Mouse (Mus musculus) embryo, embryonic 11 days (tissue): ENCODE measurements around the gene Cdc42ep4.
A peak's percentile ranks its signal among the peaks of the same experiment; 100 is the strongest.

ENCODE experiments used
- DNase-seq: peaks from one replicate; pipeline ENCODE4 v3.0.0-alpha.2; 2015

Cdc42ep4 gene

DNA sequence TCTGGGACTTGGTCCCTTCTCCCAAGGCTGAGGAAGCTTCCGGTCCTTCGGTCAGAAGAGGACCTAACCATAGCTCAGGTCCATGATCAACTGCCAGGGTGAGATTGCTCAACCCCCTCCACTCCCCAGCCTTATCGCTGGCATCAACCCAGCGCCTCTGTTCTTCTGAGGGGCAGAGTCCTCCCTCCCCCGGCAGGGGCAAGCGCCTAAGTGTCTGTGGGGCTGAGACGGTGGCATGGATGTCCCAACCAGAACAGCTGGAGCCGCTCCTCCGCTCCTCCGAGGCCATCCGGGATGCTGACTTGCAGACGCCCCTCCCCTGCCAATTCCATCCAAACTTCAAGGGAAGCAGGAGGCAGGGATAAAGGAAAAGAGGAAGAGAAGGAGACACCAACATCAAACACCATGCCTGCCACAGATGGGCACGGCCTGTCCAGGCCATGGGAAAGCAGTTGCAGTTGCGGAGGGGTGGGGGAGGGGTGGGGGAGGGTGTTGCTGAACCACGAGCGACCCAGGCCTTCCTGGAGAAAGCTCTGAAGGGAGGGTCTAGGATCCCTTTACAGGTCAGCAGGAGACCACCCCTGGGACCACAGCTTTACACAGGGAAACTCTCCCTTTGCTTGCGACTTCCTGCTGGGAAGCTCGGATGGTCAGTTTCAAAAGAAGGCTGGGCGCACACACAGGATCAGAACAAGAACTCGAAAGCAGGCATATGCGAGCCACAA, 2.7 kb downstream of the Cdc42ep4 start:
- peak; percentile 67 for DNase-seq

DNA sequence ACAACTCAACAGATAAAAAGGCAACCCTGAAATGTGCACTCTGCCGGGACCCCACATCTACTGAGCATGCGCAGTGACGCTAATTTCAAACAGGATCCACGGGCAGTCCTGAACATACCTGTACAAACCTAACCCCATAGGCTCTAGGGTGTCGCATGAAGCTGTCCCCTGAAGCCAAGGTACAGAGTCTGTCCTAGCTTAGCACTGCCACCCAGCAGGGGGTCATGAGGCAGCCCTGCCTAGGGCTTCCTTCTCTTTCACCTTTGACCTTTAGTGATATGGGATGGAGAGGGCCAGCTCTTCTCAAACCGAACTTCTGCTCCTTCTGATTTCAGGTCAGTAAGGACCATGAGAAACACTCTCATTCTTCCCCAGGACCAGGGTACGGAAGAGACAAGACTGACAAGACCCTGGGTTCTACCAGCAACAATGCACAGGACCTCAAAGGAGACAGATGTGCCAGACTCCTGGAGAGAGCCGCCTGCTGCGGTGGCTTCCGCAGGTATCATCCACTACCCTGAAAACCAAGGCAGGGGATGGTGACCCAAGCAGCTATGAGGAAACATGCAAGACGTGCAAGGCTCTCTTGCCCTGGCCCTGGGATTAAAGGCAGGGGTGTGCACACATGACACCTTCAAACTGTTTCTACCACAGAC, 3.8 kb downstream of the Cdc42ep4 start:
- DNase-seq, result no peak

GRCm38 (mm10) chr11:113747056-113747455, 4.6 kb downstream of the Cdc42ep4 start:
- peak; percentile 71 for DNase-seq

DNA sequence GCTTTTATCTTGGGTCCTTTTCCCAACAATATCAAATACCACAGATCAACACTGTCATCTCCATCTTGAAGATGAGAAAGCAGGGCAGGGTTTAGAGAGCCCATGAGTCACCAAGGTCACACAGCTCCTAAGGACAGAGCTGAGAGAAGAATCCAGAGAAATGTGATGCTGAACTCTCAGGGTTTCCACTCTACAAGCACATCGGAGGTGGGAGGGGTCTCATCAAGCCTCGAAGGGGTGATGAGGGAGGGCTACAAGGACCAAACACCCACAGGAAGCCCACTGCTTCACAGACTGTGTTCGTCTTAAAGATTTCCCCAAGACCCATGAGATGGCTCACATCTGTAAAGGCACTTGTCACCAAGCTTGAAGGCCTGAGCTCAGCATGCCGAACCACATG, 5.7 kb downstream of the Cdc42ep4 start:
- no peak for DNase-seq

DNA sequence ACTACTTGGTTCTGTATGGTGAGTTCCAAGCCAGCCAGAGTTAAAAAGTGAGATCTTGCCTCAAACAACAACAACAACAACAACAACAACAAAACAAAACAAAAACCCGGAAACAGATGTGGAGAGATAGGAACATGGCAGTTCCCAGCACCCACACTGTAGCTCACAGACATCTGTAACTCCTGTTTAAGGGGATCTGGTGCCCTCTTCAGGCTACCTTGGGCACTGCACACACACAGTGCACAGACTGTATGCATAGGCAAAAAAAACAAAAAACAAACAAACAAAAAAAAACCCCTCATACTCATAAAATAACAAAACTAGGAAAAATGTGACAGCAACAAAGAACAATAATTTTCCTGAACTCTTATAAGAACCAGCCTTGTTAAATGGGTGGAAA, 8.7 kb downstream of the Cdc42ep4 start:
- no peak for DNase-seq

DNA sequence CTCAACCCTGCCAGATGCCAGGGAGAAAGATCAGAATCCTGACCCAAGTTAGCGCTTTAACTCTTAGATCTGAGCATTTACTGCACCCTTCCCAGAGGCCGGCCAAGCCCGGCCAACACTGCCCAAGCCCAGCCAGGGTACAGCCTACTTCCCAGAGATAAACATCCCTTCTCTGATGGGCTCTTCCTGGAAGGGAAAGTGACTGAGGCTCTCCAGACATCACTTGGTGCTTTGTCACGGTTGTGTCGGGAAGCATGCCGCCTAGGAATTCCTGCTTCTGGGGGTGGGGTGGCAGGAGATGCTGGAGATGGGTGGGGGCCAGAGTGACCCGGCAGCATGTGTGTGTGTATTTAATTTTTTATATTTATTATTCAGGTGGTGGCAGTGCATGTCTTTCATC, 11.6 kb downstream of the Cdc42ep4 start:
- no peak for DNase-seq

DNA sequence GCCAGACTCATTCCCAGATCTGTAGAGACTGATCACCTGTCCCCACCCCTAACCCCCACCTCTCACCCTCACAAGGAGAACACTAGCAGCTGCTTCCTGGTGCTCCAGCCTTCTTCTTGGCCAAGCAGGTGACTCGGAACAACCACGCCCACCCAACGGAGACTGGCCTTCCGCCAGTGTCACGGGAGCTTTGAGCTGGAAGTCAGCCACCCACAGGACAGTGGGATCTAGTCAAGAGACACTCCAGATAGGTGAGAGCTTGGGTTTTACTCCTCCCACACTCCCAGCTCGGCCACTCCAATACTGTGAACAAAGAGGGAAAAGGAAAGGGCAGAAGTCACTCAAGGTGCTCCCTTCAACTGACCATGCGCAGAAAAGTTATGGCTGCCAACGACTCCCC, 12.5 kb downstream of the Cdc42ep4 start:
- no peak for DNase-seq

GRCm38 (mm10) chr11:113737912-113738311, 13.8 kb downstream of the Cdc42ep4 start:
- no peak for DNase-seq

DNA sequence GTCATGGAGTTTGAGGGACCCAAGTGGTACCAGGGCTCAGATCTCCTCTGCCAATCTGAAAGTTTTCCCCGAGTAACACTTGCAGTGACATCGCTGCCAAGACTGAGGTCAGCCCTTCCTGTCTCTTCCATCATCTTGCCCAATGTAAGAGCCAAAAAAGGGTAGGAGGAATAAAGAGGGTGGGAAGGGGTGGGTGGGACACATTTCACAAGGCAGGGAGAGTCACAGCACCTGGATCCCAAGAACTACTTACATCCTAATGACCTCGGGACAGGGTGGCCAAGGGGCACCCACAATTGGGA, 14.2 kb downstream of the Cdc42ep4 start:
- DNase-seq, result no peak

GRCm38 (mm10) chr11:113736848-113737552, 14.7 kb downstream of the Cdc42ep4 start:
- no peak for DNase-seq

DNA sequence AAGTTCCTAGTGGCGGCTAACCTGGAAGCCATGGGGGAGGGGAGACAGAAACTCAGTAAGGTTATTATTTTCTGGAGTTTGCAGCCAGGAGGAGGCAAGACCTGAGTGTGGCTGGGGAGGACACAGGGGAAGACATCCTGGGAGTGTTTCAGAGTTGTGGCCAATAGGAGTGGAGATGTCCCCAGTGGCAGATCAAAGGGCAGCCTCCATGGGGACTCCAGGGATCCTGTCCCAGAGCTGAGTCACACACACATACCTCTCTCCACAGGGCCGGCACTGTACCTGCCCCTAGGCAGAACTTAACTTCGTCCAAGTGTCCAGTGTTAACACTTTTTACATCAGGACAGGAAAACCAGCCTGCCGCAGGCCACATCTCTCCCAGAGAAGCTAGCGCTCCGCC, 16.5 kb downstream of the Cdc42ep4 start:
- DNase-seq, result no peak

DNA sequence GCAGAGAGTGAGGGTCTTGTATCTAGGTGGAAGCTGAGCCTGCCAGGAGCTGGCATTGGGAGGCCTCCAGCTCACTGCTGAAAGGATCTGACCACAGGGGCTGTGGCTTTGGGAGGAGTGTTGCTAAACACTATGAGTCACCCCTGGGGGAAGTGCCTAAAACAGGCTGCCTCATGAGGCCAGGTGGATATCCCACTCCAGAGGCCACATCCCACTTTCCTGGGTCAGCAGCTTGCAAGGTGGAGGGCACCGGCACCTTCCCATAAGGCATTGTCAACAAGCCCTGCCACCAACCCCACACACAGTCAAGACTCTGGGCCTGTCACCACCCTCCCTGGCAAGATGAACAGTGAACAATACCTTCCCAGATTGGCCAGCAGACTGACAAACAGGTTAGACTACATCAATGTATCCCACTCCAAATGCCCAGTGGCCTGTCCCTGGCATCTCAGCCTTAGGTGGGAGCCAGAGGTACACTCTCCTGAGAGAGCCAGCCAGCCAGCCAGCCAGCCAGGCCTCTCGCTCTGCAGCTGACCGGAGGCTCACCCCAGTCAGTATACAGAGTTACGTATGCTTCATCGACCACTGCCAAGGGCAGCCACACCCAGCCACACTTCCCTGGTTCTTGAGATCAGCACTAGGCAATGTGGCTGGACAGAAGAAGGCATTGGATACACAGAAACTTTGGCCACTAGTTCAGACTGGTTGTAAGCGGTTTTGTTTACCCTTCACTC, 17.9 kb downstream of the Cdc42ep4 start:
- no peak for DNase-seq

DNA sequence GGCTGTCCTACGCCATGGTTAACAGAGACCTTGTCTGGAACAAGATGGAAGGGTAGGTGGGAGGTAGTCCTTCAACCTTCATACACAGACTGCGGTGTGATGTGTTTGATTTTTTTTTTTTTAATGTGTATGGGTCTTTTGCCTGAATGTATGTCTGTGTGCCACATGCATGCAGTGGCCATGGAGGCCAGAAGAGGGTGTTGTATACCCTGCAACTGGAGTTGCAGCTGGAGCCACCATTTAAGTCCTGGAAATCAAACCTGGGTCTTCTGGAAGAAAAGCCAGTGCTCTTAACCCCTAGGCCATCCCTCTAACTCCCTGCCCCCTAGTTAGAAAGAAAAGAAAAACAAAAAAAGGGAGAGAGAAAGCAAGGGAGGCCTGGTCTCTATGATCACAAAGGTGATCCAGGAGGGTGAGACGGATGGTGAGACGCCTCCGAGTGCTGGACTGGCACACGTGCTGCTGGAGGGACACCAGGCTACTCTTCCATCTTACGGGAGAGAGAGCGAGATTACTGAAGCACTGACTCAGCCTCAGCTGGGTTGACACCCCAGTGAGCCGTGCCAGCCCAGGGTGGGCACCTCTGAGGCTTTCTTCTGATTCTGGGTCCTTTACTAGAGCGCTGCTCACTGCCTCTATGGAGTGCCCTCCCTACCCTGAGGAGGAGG, 19.6 kb downstream of the Cdc42ep4 start:
- DNase-seq, result no peak

DNA sequence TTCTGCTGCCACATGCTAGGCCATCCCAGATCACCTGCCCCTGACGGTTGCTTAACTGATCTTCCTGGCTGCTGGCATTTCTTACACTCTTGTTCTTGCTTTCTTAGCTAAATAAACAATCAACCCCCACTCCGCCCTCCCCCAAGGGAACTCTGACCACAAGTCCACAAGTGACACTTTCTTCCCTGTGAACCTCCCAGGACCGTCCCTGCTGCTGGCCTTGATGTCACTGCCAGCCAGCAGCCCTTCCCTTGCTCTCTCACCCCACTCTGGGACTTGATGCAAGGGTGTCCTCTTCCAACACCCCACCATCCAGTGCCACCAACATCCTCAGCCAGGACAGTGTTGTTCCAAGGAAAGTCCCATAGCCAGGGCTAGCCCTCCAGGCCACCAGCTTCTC, 20.8 kb downstream of the Cdc42ep4 start:
- DNase-seq, result no peak

GRCm38 (mm10) chr11:113729917-113730316, 21.8 kb downstream of the Cdc42ep4 start:
- no peak for DNase-seq

- DNase-seq, result no peak
Measured at GRCm38 (mm10) chr11:113729239-113729638, 22.4 kb downstream of the Cdc42ep4 start.

- DNase-seq, result peak; percentile 67
Measured at GRCm38 (mm10) chr11:113727992-113728391, 23.7 kb downstream of the Cdc42ep4 start.

- DNase-seq, result no peak
Measured at GRCm38 (mm10) chr11:113726994-113727888, 24.4 kb downstream of the Cdc42ep4 start.

DNA sequence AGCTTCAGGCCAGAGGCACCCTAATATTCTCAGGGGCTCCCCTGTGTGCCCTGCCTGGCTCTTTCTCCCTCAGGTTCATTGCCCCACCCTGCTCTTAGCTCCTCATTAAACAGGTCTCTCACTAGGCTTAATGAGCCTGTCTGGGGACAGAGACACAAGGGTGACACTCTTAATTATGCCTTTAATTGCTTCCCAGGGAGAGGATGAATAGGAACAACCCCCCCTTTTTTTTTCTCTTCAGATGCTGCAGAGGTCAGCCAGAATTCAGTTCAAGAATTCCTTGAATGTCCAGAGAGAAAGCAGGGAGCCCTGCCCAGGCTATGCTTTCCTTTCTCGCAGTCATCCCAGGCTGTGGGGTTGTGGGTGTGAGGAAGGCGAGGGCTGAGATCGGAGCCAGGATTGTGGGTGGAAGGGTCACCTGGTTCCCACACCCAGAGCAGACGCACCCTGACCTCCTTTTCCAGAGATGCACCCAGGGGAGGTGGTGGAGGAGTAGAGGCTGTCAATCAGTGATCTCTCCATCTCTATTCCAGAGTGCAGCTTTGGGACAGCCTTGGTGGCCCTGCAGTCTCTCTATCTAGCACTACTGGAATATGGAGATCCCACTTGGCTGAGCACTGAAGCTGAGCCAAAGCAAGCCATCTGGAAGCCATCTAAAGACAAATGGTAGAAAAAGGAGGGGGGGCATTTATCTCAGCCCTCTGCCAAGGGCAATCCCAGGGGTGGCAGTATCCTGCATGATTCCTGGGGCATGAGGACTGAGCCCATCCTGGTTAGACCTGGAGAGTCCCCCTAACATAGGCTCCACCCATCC, 26.2 kb downstream of the Cdc42ep4 start:
- no peak for DNase-seq

- no peak for DNase-seq
Measured at GRCm38 (mm10) chr11:113722405-113723090, 29.1 kb downstream of the Cdc42ep4 start.
